Mouse (Mus musculus) hindbrain, embryonic 11.5 days (tissue): ENCODE data around the gene Mtfr1l. TPM values are rescaled to one million over a fixed set of nuclear protein-coding genes. Genes with fewer than 3 reads are reported as not detected.
"Not testable (repeated sequence)": the region's sequence is repeated elsewhere in the genome, so short reads cannot be mapped to it uniquely, and the experiment has no call there.

Experiments
- ATAC-seq: fragments of 200-750 bp; cut with Nextera tagmentation; 2 replicates; pipeline ENCODE4 v1.8.0; 2017; ENCODE audit warnings: mild to moderate bottlenecking, moderate TSS enrichment, moderate library complexity; ENCODE audit not compliant: low FRiP score
- DNase-seq: peaks from one replicate; pipeline ENCODE4 v3.0.0-alpha.2; 2015; ENCODE audit warnings: low spot score
- H3K27ac ChIP-seq: fragments of 300-500 bp; sonication (generic); 2 replicates; pipeline ENCODE4 v1.5.1; 2014; ENCODE audit warnings: mild to moderate bottlenecking, low read depth, low read length
- H3K27me3 ChIP-seq: fragments of 300-500 bp; sonication (generic); 2 replicates; pipeline ENCODE4 v1.6.1; 2014; ENCODE audit warnings: mild to moderate bottlenecking, low read length, moderate library complexity, mixed read lengths; ENCODE audit not compliant: control insufficient read depth, insufficient read depth
- H3K36me3 ChIP-seq: fragments of 300-500 bp; sonication (generic); 2 replicates; pipeline ENCODE4 v1.6.1; 2014; ENCODE audit warnings: mild to moderate bottlenecking, low read length, moderate library complexity, mixed read lengths; ENCODE audit not compliant: control insufficient read depth, insufficient read depth
- H3K4me1 ChIP-seq: fragments of 300-500 bp; sonication (generic); replicated peaks from 2 replicates; pipeline ENCODE4 v1.6.1; 2014; ENCODE audit warnings: low read length, mixed read lengths; ENCODE audit not compliant: control insufficient read depth, insufficient read depth
- H3K4me2 ChIP-seq: fragments of 300-500 bp; sonication (generic); replicated peaks from 2 replicates; pipeline ENCODE4 v1.6.1; 2014; ENCODE audit warnings: mild to moderate bottlenecking, low read depth, low read length
- H3K4me3 ChIP-seq: fragments of 300-500 bp; sonication (generic); 2 replicates; pipeline ENCODE4 v1.5.1; 2014; ENCODE audit warnings: low read depth, low read length
- H3K9ac ChIP-seq: fragments of 300-500 bp; sonication (generic); 2 replicates; pipeline ENCODE4 v1.6.1; 2014; ENCODE audit warnings: low read depth, low read length
- H3K9me3 ChIP-seq: fragments of 300-500 bp; sonication (generic); 2 replicates; pipeline ENCODE4 v1.6.1; 2016; ENCODE audit warnings: low read length; ENCODE audit not compliant: control insufficient read depth
- WGBS: fragments of 180-500 bp; shearing (Covaris S2); extraction: QIAGEN DNeasy Blood & Tissue Kit; methylation state at CpG from one replicate; pipeline ENCODE4 v1.1.7; 2014; 5-methylcytosine and 5-hydroxymethylcytosine counted together
- polyA plus RNA-seq: library from polyadenylated mRNA; unstranded; fragments of >200 nt; fragmentation: Nextera tagmentation; extraction: Ambion mirVana; gene quantifications from 2 replicates; pipeline ENCODE4 v1.2.1, GENCODE M21; 2014

Gene Mtfr1l
- polyA plus RNA-seq, 1 experiment from 2014 or later: 136 TPM

GRCm38 (mm10) chr4:134494161-134494560 is 41.0 kb downstream of the Mtfr1l start:
- not testable (repeated sequence) for H3K4me1 ChIP-seq, H3K9me3 ChIP-seq, ATAC-seq, H3K4me3 ChIP-seq, H3K27me3 ChIP-seq, H3K27ac ChIP-seq, H3K36me3 ChIP-seq, DNase-seq, H3K9ac ChIP-seq, H3K4me2 ChIP-seq
- WGBS: 88% methylated on average over 6 of the region's 6 CpGs

DNA sequence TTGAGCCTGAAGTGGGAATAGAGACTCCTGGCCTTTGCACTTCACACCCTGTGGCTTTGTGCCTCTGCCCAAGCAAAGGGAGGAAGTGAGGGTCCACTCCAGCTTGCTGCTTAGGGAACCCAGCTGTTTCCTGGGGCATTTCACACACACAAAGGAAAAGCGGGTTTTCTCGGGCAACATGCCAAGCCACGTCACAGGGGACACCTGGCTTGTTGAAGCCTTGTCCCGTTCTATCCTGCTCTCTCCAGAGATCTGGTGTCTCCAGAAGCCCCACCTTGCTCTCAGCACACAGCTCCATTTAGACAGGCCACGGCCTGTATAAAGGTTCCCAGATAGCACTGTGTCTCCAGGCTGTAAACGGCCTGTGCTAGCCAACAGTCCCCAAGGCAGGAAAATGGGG is 43.5 kb downstream of the Mtfr1l start:
- no peaks in the 10 kb centered on the region for H3K9me3 ChIP-seq
- ATAC-seq: no peak
- DNase-seq: no peak
- no peaks in the 10 kb centered on the region for H3K4me1 ChIP-seq
- WGBS: 89% methylated on average over 6 of the region's 6 CpGs
- H3K4me2 ChIP-seq: no peak overlapping the region
- no peak overlapping the region for H3K9ac ChIP-seq
- no peak overlapping the region for H3K4me3 ChIP-seq
- H3K27ac ChIP-seq: no peak overlapping the region
- H3K27me3 ChIP-seq: no peaks in the 10 kb centered on the region
- H3K36me3 ChIP-seq: no peaks in the 10 kb centered on the region

DNA sequence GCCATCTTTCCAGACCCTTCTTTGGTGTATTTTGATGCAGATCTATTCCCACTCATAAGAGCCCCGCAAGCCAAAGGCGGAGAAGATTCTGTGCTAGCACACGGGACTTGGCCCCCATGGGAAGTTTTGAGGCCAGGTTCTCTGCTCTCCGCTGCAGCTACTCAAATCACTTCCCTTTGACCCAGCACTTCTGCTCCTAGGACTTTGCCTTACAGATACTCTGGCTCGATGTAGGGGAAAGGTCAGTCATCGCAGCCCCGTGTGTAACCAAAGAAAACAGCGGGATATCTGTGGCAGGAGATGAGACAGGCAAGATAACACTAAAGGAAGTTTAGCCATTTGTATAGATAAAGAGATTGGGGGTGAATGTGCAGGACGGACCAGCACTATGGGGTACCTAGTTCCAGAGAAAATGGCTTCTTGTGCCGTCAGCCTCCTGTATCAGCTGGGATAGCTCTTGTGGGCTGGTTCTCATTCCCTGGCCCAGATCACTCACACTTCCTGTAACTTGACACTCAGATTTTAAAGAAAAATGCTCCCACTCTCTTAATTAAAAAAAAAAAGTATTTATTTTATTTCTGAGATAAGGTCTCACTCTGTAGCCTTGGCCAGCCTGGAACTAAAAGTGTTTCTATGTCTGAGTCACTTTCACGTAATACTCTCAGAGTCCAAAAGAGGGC is 45.1 kb downstream of the Mtfr1l start:
- no peak overlapping the region for H3K4me3 ChIP-seq
- H3K9ac ChIP-seq: no peak overlapping the region
- DNase-seq (no peak), ATAC-seq (no peak)
- H3K4me2 ChIP-seq: no peak overlapping the region
- H3K4me1 ChIP-seq: no peaks in the 10 kb centered on the region
- WGBS: 87% methylated on average over 11 of the region's 11 CpGs
- no peaks in the 10 kb centered on the region for H3K36me3 ChIP-seq
- no peaks in the 10 kb centered on the region for H3K27me3 ChIP-seq
- H3K9me3 ChIP-seq: no peaks in the 10 kb centered on the region
- no peak overlapping the region for H3K27ac ChIP-seq

DNA sequence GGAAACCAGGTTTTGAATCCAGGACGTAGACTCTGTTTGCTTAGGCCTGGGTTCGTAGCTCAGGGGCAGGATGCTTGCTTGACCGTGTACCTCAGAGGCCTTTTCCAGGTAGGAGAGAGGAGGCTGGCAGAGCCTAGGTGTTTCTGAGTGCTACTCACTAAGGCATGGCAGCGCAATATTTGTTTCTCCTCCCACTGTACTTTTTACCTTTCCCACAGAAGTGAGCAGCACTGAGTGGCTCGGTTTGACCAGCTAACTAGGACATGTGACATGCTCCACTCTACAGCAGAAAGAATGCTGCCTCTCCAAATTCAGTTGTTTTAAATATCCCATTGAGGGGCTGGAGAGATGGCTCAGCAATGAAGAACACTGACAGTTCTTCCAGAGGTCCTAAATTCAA is 47.0 kb downstream of the Mtfr1l start:
- 92% methylated on average over 5 of the region's 5 CpGs for WGBS
- ATAC-seq: no peak

GRCm38 (mm10) chr4:134485151-134485900 is 49.9 kb downstream of the Mtfr1l start:
- H3K9me3 ChIP-seq: no peaks in the 10 kb centered on the region
- WGBS: 87% methylated on average over 5 of the region's 5 CpGs

More for the DNA sequence above, 47.0 kb downstream of the Mtfr1l start:
- no peak overlapping the region for H3K27ac ChIP-seq
- H3K9ac ChIP-seq: no peak overlapping the region
- no peak overlapping the region for H3K4me3 ChIP-seq
- H3K4me1 ChIP-seq: no peaks in the 10 kb centered on the region
- no peaks in the 10 kb centered on the region for H3K9me3 ChIP-seq
- no peak for DNase-seq
- H3K4me2 ChIP-seq: no peak overlapping the region
- H3K36me3 ChIP-seq: no peaks in the 10 kb centered on the region
- H3K27me3 ChIP-seq: no peaks in the 10 kb centered on the region

GRCm38 (mm10) chr4:134484231-134484630 is 51.0 kb downstream of the Mtfr1l start:
- DNase-seq (no peak), ATAC-seq (no peak)
- Histone ChIP-seq H3K4me1 (no peaks in the 10 kb centered on the region), H3K27me3 (no peaks in the 10 kb centered on the region), H3K36me3 (no peaks in the 10 kb centered on the region), H3K9ac (no peak overlapping the region), H3K9me3 (no peaks in the 10 kb centered on the region), H3K4me2 (no peak overlapping the region), H3K27ac (no peak overlapping the region), H3K4me3 (no peak overlapping the region)
- WGBS: 83% methylated on average over 10 of the region's 10 CpGs

More at GRCm38 (mm10) chr4:134485151-134485900, 49.9 kb downstream of the Mtfr1l start:
- Histone ChIP-seq H3K27me3 (no peaks in the 10 kb centered on the region), H3K9ac (no peak overlapping the region), H3K27ac (no peak overlapping the region), H3K4me2 (no peak overlapping the region), H3K36me3 (no peaks in the 10 kb centered on the region), H3K4me3 (no peak overlapping the region), H3K4me1 (no peaks in the 10 kb centered on the region)
- DNase-seq (no peak), ATAC-seq (no peak)

DNA sequence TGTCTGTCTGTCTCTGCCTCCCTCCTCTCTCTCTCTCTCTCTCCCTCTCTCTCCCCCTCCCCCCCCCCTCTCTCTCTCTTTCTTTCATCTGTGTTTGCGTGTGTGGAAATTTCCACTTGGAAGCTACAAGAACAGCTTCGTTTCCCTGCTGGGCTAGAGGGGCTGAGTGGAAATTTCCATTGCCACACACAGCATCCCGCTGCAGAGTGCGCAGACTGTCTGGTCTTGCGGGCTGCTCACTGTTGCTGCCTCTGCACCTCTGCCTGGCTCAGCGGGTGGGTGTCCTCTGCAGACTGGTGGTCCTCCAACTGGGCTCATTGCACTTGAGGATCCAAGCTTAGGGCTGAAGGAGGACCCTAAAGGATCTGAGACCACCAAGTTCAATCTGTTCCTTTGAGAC is 51.5 kb downstream of the Mtfr1l start:
- Histone ChIP-seq H3K27ac (no peak overlapping the region), H3K4me1 (no peaks in the 10 kb centered on the region), H3K4me3 (no peak overlapping the region), H3K4me2 (no peak overlapping the region), H3K9ac (no peak overlapping the region), H3K9me3 (no peaks in the 10 kb centered on the region), H3K36me3 (no peaks in the 10 kb centered on the region), H3K27me3 (no peaks in the 10 kb centered on the region)
- DNase-seq: no peak
- 68% methylated on average over 6 of the region's 6 CpGs for WGBS
- no peak for ATAC-seq

GRCm38 (mm10) chr4:134483078-134483688 is 52.0 kb downstream of the Mtfr1l start:
- ATAC-seq (no peak), DNase-seq (no peak)
- Histone ChIP-seq H3K9ac (no peak overlapping the region), H3K36me3 (no peaks in the 10 kb centered on the region), H3K4me1 (no peaks in the 10 kb centered on the region), H3K4me2 (no peak overlapping the region), H3K27me3 (no peaks in the 10 kb centered on the region), H3K9me3 (no peaks in the 10 kb centered on the region), H3K4me3 (no peak overlapping the region), H3K27ac (no peak overlapping the region)
- 73% methylated on average over 6 of the region's 6 CpGs for WGBS
